Mouse (Mus musculus) G1E (cell line): ENCODE data around the gene Fam162b.

Experiments used
- CTCF ChIP-seq: IDR thresholded peaks from 2 replicates; pipeline ENCODE4 v1.5.1; 2012; ENCODE audit warnings: low read depth, low read length, inconsistent platforms, mixed read lengths
- GATA2 ChIP-seq: IDR thresholded peaks from 2 replicates; pipeline ENCODE4 v1.6.1; 2012; ENCODE audit warnings: low read depth, low read length, inconsistent platforms, borderline replicate concordance
- TAL1 ChIP-seq: conservative IDR thresholded peaks from 2 replicates; pipeline ENCODE4 v1.6.1; 2012; ENCODE audit warnings: low read depth, low read length, inconsistent platforms, mixed read lengths

DNA sequence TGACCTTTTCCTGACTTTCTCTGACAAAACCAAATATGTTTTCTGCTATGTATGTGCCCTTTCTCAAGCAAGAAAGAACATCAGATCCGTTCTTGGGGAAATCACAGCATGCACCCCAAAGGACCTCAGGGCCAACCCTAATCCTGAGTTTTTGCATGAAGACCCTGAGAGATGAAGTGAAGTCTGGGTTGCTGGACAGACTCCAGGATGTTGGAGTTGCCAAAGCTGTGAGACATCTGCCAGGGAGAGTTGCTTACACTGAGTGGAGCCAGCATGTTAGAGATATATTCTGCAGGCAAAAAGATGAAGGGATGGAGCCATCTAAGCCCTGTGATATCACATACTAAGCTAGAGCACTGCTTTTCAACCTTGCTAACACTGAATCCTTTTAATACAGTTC, 34.3 kb downstream of the Fam162b start:
- TF ChIP-seq CTCF, result no peak
- no peak for TF ChIP-seq GATA2
- TF ChIP-seq TAL1, result no peak
